Mouse (Mus musculus) stomach, postnatal 0 days (tissue): ENCODE data around the gene Kank4. TPM values are rescaled to one million over a fixed set of nuclear protein-coding genes. Genes with fewer than 3 reads are reported as not detected.

Experiments used
- ATAC-seq: fragments of 200-750 bp; cut with Nextera tagmentation; 2 replicates; pipeline ENCODE4 v1.8.0; 2017; ENCODE audit not compliant: low FRiP score, low TSS enrichment
- DNase-seq: peaks from one replicate; pipeline ENCODE4 v3.0.0-alpha.2; 2016; ENCODE audit warnings: low spot score
- H3K27ac ChIP-seq: fragments of 300-500 bp; sonication (generic); replicated peaks from 2 replicates; pipeline ENCODE4 v1.5.1; 2014; ENCODE audit warnings: mild to moderate bottlenecking, control low read depth
- H3K27me3 ChIP-seq: fragments of 300-500 bp; sonication (generic); 2 replicates; pipeline ENCODE4 v1.6.1; 2014; ENCODE audit warnings: low read length; ENCODE audit not compliant: control insufficient read depth, insufficient read depth
- H3K36me3 ChIP-seq: fragments of 300-500 bp; sonication (generic); 2 replicates; pipeline ENCODE4 v1.6.1; 2014; ENCODE audit warnings: low read length, mixed read lengths; ENCODE audit not compliant: control insufficient read depth, insufficient read depth
- H3K4me1 ChIP-seq: fragments of 300-500 bp; sonication (generic); replicated peaks from 2 replicates; pipeline ENCODE4 v1.6.1; 2014; ENCODE audit warnings: antibody characterized with exemption; ENCODE audit not compliant: control insufficient read depth, insufficient read depth
- H3K4me2 ChIP-seq: fragments of 300-500 bp; sonication (generic); replicated peaks from 2 replicates; pipeline ENCODE4 v1.6.1; 2014; ENCODE audit warnings: low read depth, mild to moderate bottlenecking, control low read depth, moderate library complexity
- H3K4me3 ChIP-seq: fragments of 300-500 bp; sonication (generic); 2 replicates; pipeline ENCODE4 v1.5.1; 2014; ENCODE audit warnings: low read depth, low read length, control low read depth
- H3K9ac ChIP-seq: fragments of 300-500 bp; sonication (generic); 2 replicates; pipeline ENCODE4 v1.6.1; 2014; ENCODE audit warnings: mild to moderate bottlenecking, low read length, control low read depth, mixed read lengths
- H3K9me3 ChIP-seq: fragments of 300-500 bp; sonication (generic); 2 replicates; pipeline ENCODE4 v1.6.1; 2016; ENCODE audit warnings: low read length; ENCODE audit not compliant: control insufficient read depth
- CTCF ChIP-seq: IDR thresholded peaks from 2 replicates; pipeline ENCODE4 v1.5.1; 2016; ENCODE audit warnings: antibody characterized with exemption, low read depth, mild to moderate bottlenecking, moderate library complexity
- EP300 ChIP-seq: optimal IDR thresholded peaks from 2 replicates; pipeline ENCODE3; 2016; ENCODE audit warnings: antibody characterized with exemption
- WGBS: fragments of 180-500 bp; shearing (Covaris S2); extraction: QIAGEN DNeasy Blood & Tissue Kit; methylation state at CpG from one replicate; pipeline ENCODE4 v1.1.7; 2014; 5-methylcytosine and 5-hydroxymethylcytosine counted together
- polyA plus RNA-seq: library from polyadenylated mRNA; unstranded; fragments of >200 nt; fragmentation: Nextera tagmentation; extraction: Ambion mirVana; gene quantifications from 2 replicates; pipeline ENCODE4 v1.2.1, GENCODE M21; 2015

The Kank4 gene
- polyA plus RNA-seq, 1 experiment from 2014 or later: 0.41 TPM

DNA sequence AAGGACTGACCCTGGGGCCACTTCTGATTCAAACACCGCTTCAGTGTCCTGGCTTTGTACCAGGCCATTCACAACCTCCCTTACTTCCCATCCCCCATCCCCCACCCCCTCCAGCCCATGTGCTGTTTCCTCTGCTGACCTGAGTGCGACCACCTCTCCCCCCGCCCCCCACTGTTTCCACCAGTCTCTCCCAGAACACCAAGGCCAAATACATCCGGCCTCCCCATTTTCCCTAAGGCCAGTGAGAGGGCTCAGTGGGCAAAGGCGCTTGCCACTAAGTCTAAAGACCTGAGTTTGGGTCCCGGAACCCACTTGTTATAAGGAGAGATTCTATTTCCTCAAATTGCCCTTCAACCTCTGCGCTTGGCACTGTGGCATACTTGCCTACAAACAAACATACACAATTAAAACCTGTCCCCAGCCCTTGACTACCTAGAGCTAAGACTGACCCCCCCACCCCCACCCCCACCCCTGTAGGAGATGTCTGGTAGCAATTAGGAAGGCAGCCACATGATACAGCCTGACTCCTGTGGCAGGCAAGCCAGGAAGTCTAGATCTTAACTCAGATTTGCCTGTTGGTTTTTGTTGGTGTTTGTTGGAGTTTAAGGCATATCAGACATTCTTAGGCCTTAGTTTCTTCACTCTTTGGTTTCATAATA lies 12.7 kb downstream of the Kank4 start:
- Histone ChIP-seq H3K9me3 (no peaks in the 10 kb centered on the region), H3K4me2 (no peak overlapping the region), H3K9ac (no peak overlapping the region), H3K27me3 (no peaks in the 10 kb centered on the region), H3K4me1 (no peaks in the 10 kb centered on the region), H3K4me3 (no peak overlapping the region), H3K27ac (no peak overlapping the region), H3K36me3 (no peaks in the 10 kb centered on the region)
- 85% methylated on average over 7 of the region's 7 CpGs for WGBS
- TF ChIP-seq CTCF (no peak), EP300 (no peak)
- no peak for DNase-seq
- ATAC-seq: no peak

DNA sequence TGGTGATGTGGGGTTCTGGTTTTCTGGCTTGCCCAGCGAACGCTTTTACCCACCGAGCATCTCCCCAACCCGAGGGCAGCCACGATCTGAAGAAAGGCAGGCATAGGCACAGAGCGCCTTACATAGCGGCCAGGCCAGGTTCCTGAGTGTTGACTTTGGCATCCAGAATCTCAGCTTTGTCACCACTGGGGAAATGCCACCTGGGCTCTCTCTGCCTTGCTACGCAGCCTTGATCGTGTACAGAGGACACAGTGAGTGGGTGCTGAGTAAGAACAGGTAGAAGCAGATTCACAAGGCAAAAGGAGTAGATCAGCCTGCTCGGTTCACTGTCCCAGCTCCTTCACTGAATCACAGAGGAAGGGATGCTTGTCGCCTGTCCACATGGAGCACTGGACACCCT lies 15.6 kb downstream of the Kank4 start:
- Histone ChIP-seq H3K9ac (no peak overlapping the region), H3K4me2 (no peak overlapping the region), H3K27ac (no peak overlapping the region), H3K9me3 (no peaks in the 10 kb centered on the region), H3K4me1 (no peaks in the 10 kb centered on the region), H3K27me3 (no peaks in the 10 kb centered on the region), H3K36me3 (no peaks in the 10 kb centered on the region), H3K4me3 (no peak overlapping the region)
- 81% methylated on average over 11 of the region's 11 CpGs for WGBS
- no peak for DNase-seq
- no peak for TF ChIP-seq EP300
- TF ChIP-seq CTCF: no peak
- no peak for ATAC-seq

DNA sequence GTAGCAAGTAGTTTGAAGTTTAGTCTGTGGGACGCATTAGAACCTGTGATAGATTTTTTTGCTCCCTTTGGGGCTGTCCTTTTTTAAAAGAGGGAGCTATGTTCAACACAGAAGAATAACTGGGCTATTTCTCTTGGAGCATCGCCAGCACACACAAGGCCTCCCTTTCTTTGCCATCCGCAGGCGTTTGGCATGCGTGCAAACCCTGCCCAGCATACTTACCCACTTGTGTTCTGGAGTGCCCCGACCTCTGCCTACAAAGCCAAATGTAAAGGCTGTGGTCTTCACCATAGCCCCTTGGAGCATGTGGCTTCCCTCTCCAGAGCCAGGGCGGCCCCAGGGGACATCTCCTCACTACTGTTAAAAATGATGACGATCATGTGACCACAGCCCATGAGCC lies 16.5 kb downstream of the Kank4 start:
- ATAC-seq (no peak), DNase-seq (no peak)
- 66% methylated on average over 8 of the region's 8 CpGs for WGBS
- no peak overlapping the region for H3K4me2 ChIP-seq
- no peaks in the 10 kb centered on the region for H3K9me3 ChIP-seq
- TF ChIP-seq CTCF (no peak), EP300 (no peak)
- H3K4me1 ChIP-seq: no peaks in the 10 kb centered on the region
- no peaks in the 10 kb centered on the region for H3K27me3 ChIP-seq
- no peaks in the 10 kb centered on the region for H3K36me3 ChIP-seq
- no peak overlapping the region for H3K27ac ChIP-seq
- no peak overlapping the region for H3K9ac ChIP-seq
- H3K4me3 ChIP-seq: no peak overlapping the region

DNA sequence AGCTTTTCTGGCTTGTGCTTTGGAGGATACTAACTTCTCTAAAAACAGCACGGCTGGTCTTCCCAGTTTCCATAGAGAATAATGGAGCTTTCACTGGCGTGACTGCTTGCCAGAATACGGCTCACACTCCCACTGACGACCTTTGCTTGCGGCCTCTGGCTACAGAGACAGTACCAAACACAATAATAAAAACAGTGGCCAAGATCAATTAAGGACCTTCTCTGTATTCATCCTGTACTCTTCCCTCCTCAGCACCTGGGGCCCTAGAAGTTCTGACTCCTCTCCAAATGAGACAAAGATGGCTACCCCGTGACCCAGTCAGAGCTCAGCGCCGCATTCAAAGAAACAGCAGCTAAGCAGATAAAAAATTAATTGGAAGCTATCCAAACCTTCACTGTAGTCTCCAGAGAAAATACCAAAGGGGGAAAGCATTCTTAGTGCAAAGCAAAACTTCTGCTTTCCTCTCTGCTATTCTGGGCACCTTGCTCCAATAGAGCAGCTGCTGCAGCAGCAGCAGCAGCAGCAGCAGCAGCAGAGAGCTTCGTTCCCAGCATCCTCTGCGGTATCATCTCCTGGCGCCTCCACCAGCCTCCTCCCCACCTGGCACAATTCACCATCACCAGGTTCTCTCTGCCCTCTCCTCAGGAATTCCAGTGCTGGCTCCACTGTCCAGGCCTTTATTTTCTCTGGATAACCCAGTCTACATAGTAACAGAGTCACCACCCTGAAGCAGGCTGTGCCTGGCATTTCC lies 20.6 kb downstream of the Kank4 start:
- peak; percentile 75 for ATAC-seq
- Histone ChIP-seq H3K9me3 (no peaks in the 10 kb centered on the region), H3K27ac (peak overlapping the region; percentile 37), H3K4me3 (no peak overlapping the region), H3K36me3 (no peaks in the 10 kb centered on the region), H3K4me2 (0 out of 2 replicates have a peak overlapping the region, but pooled peaks have one; percentile 3), H3K27me3 (no peaks in the 10 kb centered on the region), H3K4me1 (0 out of 2 replicates have a peak, but pooled peaks cover 2% of the 10 kb centered on the region), H3K9ac (0 out of 2 replicates have a peak overlapping the region, but pooled peaks have one; percentile 18)
- 48% methylated on average over 11 of the region's 11 CpGs for WGBS
- TF ChIP-seq CTCF (no peak), EP300 (no peak)
- peak; percentile 37 for DNase-seq

DNA sequence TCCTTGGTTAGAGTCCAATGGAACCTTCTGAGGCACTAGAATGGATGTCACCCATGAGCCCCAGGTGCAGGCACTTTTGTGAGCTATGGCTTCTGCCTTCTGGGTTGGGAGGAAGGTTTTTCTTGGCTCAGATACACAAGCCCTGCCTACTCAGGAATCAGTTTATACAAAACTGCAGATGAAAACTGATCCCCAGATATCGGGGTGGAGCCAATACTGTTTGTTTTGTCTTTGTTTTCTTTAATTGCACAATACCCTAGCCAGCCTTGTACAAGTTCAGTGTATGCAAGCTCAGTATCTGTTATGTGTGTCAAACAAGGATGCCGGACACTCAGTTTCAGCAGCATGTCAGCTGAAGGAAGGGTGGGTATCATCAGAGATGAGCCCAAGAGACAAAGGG lies 22.1 kb downstream of the Kank4 start:
- H3K36me3 ChIP-seq: no peaks in the 10 kb centered on the region
- 0 out of 2 replicates have a peak, but pooled peaks cover 2% of the 10 kb centered on the region for H3K4me1 ChIP-seq
- TF ChIP-seq EP300: no peak
- TF ChIP-seq CTCF: no peak
- no peaks in the 10 kb centered on the region for H3K27me3 ChIP-seq
- DNase-seq: no peak
- H3K27ac ChIP-seq: no peak overlapping the region
- H3K9me3 ChIP-seq: no peaks in the 10 kb centered on the region
- ATAC-seq: no peak
- no peak overlapping the region for H3K9ac ChIP-seq
- H3K4me3 ChIP-seq: no peak overlapping the region
- no peak overlapping the region for H3K4me2 ChIP-seq
- WGBS: 62% methylated on average over 2 of the region's 2 CpGs

DNA sequence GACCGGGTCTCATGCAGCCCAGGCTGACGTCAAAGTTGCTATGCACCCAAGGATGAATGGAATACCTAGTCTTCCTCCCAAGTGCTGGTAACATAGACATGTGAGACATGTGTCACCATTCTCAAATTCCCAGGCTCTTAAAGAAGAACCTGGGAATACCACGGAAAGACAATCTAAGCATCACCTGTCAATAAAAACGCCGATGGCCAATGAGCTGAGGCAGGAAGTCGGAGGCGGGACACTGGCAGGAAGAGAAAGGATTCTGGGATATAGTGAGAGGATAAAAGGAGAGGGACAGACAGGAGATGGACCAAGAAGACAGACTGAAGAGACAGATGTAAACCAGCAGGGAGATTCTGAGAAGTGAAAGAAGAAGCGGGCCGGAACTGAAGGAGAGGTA lies 23.9 kb downstream of the Kank4 start:
- no peaks in the 10 kb centered on the region for H3K36me3 ChIP-seq
- H3K9me3 ChIP-seq: no peaks in the 10 kb centered on the region
- 0 out of 2 replicates have a peak, but pooled peaks cover 2% of the 10 kb centered on the region for H3K4me1 ChIP-seq
- DNase-seq (no peak), ATAC-seq (no peak)
- no peak overlapping the region for H3K9ac ChIP-seq
- no peak overlapping the region for H3K4me3 ChIP-seq
- no peak overlapping the region for H3K4me2 ChIP-seq
- H3K27me3 ChIP-seq: no peaks in the 10 kb centered on the region
- TF ChIP-seq EP300: no peak
- no peak for TF ChIP-seq CTCF
- H3K27ac ChIP-seq: no peak overlapping the region
- 91% methylated on average over 9 of the region's 9 CpGs for WGBS
